Mouse (Mus musculus): ENCODE results near the gene Asap2.

DNA sequence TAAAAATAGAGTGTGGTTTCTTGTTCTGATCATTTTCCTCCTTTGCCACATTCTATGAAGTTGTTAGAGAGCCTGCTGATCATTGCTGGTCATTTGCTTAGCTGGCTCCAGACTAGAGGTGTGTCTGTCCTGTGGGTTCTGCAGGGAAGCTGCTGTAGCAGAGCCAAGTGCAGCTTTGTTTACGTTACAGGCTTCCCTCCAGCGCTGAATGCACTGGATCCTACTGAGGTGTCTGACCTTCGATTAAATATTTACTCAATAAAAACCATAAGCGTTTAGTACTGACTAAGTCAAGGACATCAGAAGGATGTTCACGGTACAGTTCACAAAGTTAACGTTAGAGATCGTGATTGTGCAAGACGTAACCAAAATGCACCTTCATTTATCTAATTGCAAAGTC is 311.7 kb downstream of the Asap2 start:
- TF ChIP-seq CTCF (IDR thresholded peaks at IDR 0.05; ENCODE audit: control insufficient read depth, insufficient read depth, insufficient read length) = no peak
- no peak for TF ChIP-seq MYOD1 (IDR thresholded peaks at IDR 0.05; ENCODE audit: control insufficient read depth, insufficient read length, low read depth)
- no peak for TF ChIP-seq USF1 (IDR thresholded peaks at IDR 0.05; ENCODE audit: low read depth)
- no peak for TF ChIP-seq FOSL1 (IDR thresholded peaks at IDR 0.05; ENCODE audit: insufficient read depth, low read length, poor library complexity, severe bottlenecking)
- TF ChIP-seq MYOG (IDR thresholded peaks at IDR 0.05; ENCODE audit: control insufficient read depth, extremely low read depth, insufficient read length) = no peak

Measured in C2C12 (cell line).